Mouse (Mus musculus) neural tube, embryonic 14.5 days (tissue): ENCODE results near the gene 1190005I06Rik. TPM values are rescaled to one million over a fixed set of nuclear protein-coding genes. Genes with fewer than 3 reads are reported as not detected.
A peak's percentile ranks its signal among the peaks of the same experiment; 100 is the strongest.

Source experiments
- ATAC-seq: fragments of 200-750 bp; cut with Nextera tagmentation; 2 replicates; pipeline ENCODE4 v1.8.0; 2017; ENCODE audit warnings: low read depth, mild to moderate bottlenecking, moderate TSS enrichment, moderate library complexity
- H3K27ac ChIP-seq: fragments of 300-500 bp; sonication (generic); 2 replicates; pipeline ENCODE4 v1.5.1; 2014; ENCODE audit warnings: low read depth, mild to moderate bottlenecking, control low read depth, low read length, moderate library complexity, mixed read lengths
- H3K27me3 ChIP-seq: fragments of 300-500 bp; sonication (generic); 2 replicates; pipeline ENCODE4 v1.6.1; 2014; ENCODE audit warnings: low read length; ENCODE audit not compliant: control insufficient read depth, insufficient read depth
- H3K36me3 ChIP-seq: fragments of 300-500 bp; sonication (generic); 2 replicates; pipeline ENCODE4 v1.6.1; 2014; ENCODE audit warnings: low read length, mixed read lengths; ENCODE audit not compliant: control insufficient read depth, insufficient read depth
- H3K4me1 ChIP-seq: fragments of 300-500 bp; sonication (generic); 2 replicates; pipeline ENCODE4 v1.6.1; 2014; ENCODE audit warnings: low read length; ENCODE audit not compliant: control insufficient read depth, insufficient read depth
- H3K4me2 ChIP-seq: fragments of 300-500 bp; sonication (generic); 2 replicates; pipeline ENCODE4 v1.6.1; 2014; ENCODE audit warnings: mild to moderate bottlenecking, low read depth, low read length, control low read depth
- H3K4me3 ChIP-seq: fragments of 300-500 bp; sonication (generic); 2 replicates; pipeline ENCODE4 v1.5.1; 2014; ENCODE audit warnings: low read depth, low read length, control low read depth, mixed read lengths
- H3K9ac ChIP-seq: fragments of 300-500 bp; sonication (generic); replicated peaks from 2 replicates; pipeline ENCODE4 v1.6.1; 2014; ENCODE audit warnings: low read depth, mild to moderate bottlenecking, control low read depth, low read length, mixed read lengths
- H3K9me3 ChIP-seq: fragments of 300-500 bp; sonication (generic); 2 replicates; pipeline ENCODE4 v1.6.1; 2016; ENCODE audit warnings: low read length; ENCODE audit not compliant: control insufficient read depth
- WGBS: fragments of 180-500 bp; shearing (Covaris S2); extraction: QIAGEN DNeasy Blood & Tissue Kit; methylation state at CpG from one replicate; pipeline ENCODE4 v1.1.7; 2014; 5-methylcytosine and 5-hydroxymethylcytosine counted together
- polyA plus RNA-seq: library from polyadenylated mRNA; unstranded; fragments of >200 nt; fragmentation: Nextera tagmentation; extraction: Ambion mirVana; gene quantifications from 2 replicates; pipeline ENCODE4 v1.2.1, GENCODE M21; 2014

The 1190005I06Rik gene
- polyA plus RNA-seq, 1 experiment from 2014 or later = 10.0 TPM

DNA sequence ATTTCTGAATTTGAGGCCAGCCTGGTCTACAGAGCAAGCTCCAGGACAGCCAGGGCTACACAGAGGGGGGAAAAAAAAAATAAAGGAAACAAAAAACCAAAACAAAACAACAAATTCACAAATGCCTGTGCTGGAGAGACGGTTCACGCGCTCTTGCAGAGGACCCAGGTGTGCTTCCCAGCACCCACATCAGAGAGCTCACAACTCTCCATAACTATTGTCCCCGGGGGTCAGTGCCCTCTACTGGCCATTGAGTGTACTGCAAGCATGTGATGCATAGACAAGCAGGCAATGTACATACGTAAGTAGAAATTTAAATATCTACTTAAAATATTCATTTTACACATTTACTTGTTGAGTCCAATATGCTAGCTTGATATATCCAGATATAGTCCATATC lies 52.9 kb downstream of the 1190005I06Rik start:
- H3K27me3 ChIP-seq = no peaks in the 10 kb centered on the region
- H3K36me3 ChIP-seq = no peaks in the 10 kb centered on the region
- no peak for ATAC-seq
- H3K4me3 ChIP-seq = no peak overlapping the region
- 89% methylated on average over 5 of the region's 5 CpGs for WGBS
- H3K27ac ChIP-seq = no peak overlapping the region
- no peaks in the 10 kb centered on the region for H3K9me3 ChIP-seq
- H3K9ac ChIP-seq = no peak overlapping the region
- H3K4me2 ChIP-seq = no peak overlapping the region
- H3K4me1 ChIP-seq = peaks cover 10% of the 10 kb centered on the region; the same call in 1 of the 2 replicates

GRCm38 (mm10) chr8:120591587-120592292 lies 55.7 kb downstream of the 1190005I06Rik start:
- Histone ChIP-seq H3K9me3 (no peaks in the 10 kb centered on the region), H3K27ac (no peak overlapping the region), H3K27me3 (no peaks in the 10 kb centered on the region), H3K4me2 (no peak overlapping the region), H3K9ac (no peak overlapping the region), H3K36me3 (no peaks in the 10 kb centered on the region), H3K4me3 (no peak overlapping the region), H3K4me1 (peaks cover 10% of the 10 kb centered on the region)
- 82% methylated on average over 10 of the region's 10 CpGs for WGBS
- no peak for ATAC-seq

- peak overlapping the region; percentile 45; the same call in 1 of the 2 replicates for H3K4me3 ChIP-seq
- peak overlapping the region; percentile 7; the same call in 1 of the 2 replicates for H3K9ac ChIP-seq
- 66% methylated on average over 2 of the region's 2 CpGs for WGBS
- ATAC-seq = no peak
- no peak overlapping the region for H3K27ac ChIP-seq
- peak overlapping the region; percentile 79 for H3K4me2 ChIP-seq
- peaks cover 10% of the 10 kb centered on the region for H3K4me1 ChIP-seq
- H3K9me3 ChIP-seq = no peaks in the 10 kb centered on the region
- no peaks in the 10 kb centered on the region for H3K27me3 ChIP-seq
- H3K36me3 ChIP-seq = no peaks in the 10 kb centered on the region
These were observed 57.5 kb downstream of the 1190005I06Rik start for GRCm38 (mm10) chr8:120589921-120590320.

DNA sequence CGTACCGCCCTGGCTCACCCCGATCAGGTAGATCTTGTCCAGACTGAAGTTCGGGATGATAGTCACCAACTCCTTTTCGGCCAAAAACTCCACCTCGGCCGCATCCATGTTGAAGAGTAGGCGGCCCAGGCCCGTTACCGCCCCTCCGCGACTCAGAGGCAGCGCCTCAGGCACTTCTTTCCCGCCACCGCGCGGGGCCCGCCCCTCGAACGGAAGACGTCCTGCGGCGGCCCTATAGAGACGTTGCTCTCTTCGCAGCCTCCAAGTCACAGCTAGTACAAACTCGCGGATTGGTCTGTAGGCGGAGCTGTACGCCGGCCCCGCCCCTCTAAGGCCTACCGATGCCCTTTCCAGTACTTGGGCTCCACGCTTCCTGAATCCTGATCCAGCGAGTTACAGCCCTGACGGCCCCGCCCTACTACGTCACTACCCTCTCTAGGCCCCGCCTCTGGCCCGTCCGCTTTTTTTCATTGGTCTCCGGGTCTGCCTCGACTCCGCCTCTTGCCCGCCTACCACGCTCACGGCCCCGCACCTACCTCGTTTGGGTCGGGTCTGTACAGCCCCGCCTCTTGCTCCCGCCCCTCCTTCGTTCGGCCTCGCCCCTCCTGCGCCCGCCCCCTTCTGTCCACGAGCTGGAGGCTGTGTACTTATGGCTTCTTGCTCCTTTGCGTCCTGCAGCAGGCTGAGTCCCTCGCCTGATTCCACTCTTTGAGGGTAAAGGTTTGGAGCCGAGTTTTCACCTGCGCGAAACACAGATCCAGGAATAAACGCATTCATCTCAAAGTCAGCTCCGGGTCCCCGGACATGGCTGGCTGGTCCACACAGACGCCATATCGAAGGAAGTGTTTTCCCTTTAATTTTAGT lies 58.3 kb downstream of the 1190005I06Rik start, which contains the start of gene Gins2:
Gene Gins2, minus strand, starts transcription at position 397 of the 864 bp plus-strand sequence.
- peak; percentile 99 for ATAC-seq
- no peaks in the 10 kb centered on the region for H3K36me3 ChIP-seq
- H3K27me3 ChIP-seq = no peaks in the 10 kb centered on the region
- peaks cover 10% of the 10 kb centered on the region for H3K4me1 ChIP-seq
- 0 out of 2 replicates have a peak within 1 kb of the TSS, but pooled peaks have one; percentile 36 for H3K27ac ChIP-seq
- H3K9ac ChIP-seq = peak within 1 kb of the TSS; percentile 28
- H3K9me3 ChIP-seq = no peaks in the 10 kb centered on the region
- WGBS = under 1% methylated on average over 67 of the region's 67 CpGs
- H3K4me2 ChIP-seq = peak within 1 kb of the TSS; percentile 79
- peak within 1 kb of the TSS; percentile 45 for H3K4me3 ChIP-seq

- H3K4me3 ChIP-seq = no peak overlapping the region
- H3K27me3 ChIP-seq = no peaks in the 10 kb centered on the region
- no peaks in the 10 kb centered on the region for H3K9me3 ChIP-seq
- H3K27ac ChIP-seq = no peak overlapping the region
- H3K36me3 ChIP-seq = no peaks in the 10 kb centered on the region
- no peak overlapping the region for H3K9ac ChIP-seq
- no peak for ATAC-seq
- H3K4me1 ChIP-seq = peaks cover 8% of the 10 kb centered on the region
- no peak overlapping the region for H3K4me2 ChIP-seq
- 92% methylated on average over 10 of the region's 10 CpGs for WGBS
These were observed 61.9 kb downstream of the 1190005I06Rik start for GRCm38 (mm10) chr8:120585521-120585920.

DNA sequence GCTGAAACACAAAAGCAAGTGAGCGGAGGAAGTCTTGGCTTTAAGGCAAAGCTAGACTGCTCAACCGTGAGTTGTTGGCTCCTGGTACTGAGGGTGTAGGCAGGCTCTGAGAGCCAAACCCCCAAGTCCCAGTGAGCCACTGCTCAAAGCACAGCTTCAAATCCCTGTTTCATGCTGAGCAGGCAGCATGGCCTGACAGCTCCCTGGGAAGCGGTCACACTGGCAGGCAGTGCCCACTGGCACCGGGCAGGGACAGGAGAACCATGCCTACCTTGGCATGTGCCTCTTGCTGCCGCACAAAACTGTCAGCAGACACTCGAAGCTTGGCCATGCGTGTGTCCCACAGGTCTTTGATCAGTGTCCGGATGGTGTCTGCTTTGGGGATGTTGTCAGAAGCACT lies 65.6 kb downstream of the 1190005I06Rik start:
- Histone ChIP-seq H3K9ac (no peak overlapping the region), H3K9me3 (no peaks in the 10 kb centered on the region), H3K27ac (no peak overlapping the region; the same call in 1 of the 2 replicates), H3K4me1 (no peaks in the 10 kb centered on the region), H3K27me3 (no peaks in the 10 kb centered on the region), H3K4me3 (no peak overlapping the region), H3K4me2 (no peak overlapping the region), H3K36me3 (peaks cover 26% of the 10 kb centered on the region; the same call in 1 of the 2 replicates)
- WGBS = 95% methylated on average over 8 of the region's 8 CpGs
- no peak for ATAC-seq

DNA sequence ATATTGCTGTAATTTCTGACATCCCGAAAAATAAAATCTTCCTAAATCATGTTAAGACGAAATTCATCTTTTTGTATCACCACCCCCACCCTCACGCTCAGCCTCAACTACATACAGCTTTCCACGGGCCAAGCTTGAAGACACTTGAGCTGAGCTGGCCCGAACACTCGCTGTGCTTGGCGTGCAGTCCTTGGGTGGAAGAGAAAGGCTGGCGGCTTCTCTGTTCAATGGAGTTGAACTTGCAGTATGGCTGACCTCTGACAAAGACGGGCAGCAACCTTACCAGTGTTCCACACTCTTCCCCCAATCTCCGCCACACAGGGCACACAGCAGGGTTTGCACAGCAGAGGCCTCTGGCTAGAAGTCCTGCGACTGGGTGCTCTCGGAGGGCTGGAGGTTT lies 66.1 kb downstream of the 1190005I06Rik start:
- Histone ChIP-seq H3K4me1 (no peaks in the 10 kb centered on the region), H3K27ac (no peak overlapping the region), H3K4me2 (no peak overlapping the region), H3K36me3 (peaks cover 31% of the 10 kb centered on the region; the same call in 1 of the 2 replicates), H3K27me3 (no peaks in the 10 kb centered on the region), H3K9me3 (no peaks in the 10 kb centered on the region), H3K9ac (no peak overlapping the region), H3K4me3 (no peak overlapping the region)
- ATAC-seq = no peak
- WGBS = 92% methylated on average over 12 of the region's 12 CpGs

GRCm38 (mm10) chr8:120580336-120581000 lies 67.0 kb downstream of the 1190005I06Rik start:
- Histone ChIP-seq H3K36me3 (peaks cover 39% of the 10 kb centered on the region; the same call in 1 of the 2 replicates), H3K27ac (no peak overlapping the region), H3K4me3 (no peak overlapping the region), H3K4me1 (no peaks in the 10 kb centered on the region), H3K9me3 (no peaks in the 10 kb centered on the region), H3K4me2 (no peak overlapping the region), H3K9ac (no peak overlapping the region), H3K27me3 (no peaks in the 10 kb centered on the region)
- no peak for ATAC-seq
- WGBS = 92% methylated on average over 8 of the region's 8 CpGs
